Mouse (Mus musculus): ENCODE data around the gene Il31.
A peak's percentile ranks its signal among the peaks of the same experiment; 100 is the strongest.

The Il31 gene

GRCm38 (mm10) chr5:123473817-123474216 lies 15.5 kb downstream of the Il31 start:
- no peak for DNase-seq (ENCODE audit: low spot score in 2 of 2)

GRCm38 (mm10) chr5:123470784-123471400 lies 18.4 kb downstream of the Il31 start:
- DNase-seq (ENCODE audit: low spot score in 2 of 2), result no peak

- DNase-seq (ENCODE audit: low spot score in 2 of 2), result no peak
Measured at GRCm38 (mm10) chr5:123464638-123465037, 24.7 kb downstream of the Il31 start.

- DNase-seq (ENCODE audit: low spot score in 2 of 2), result no peak
Measured at GRCm38 (mm10) chr5:123461420-123461819, 27.9 kb downstream of the Il31 start.

GRCm38 (mm10) chr5:123451886-123452285 lies 37.4 kb downstream of the Il31 start:
- DNase-seq (ENCODE audit: low spot score in 2 of 2), result no peak

GRCm38 (mm10) chr5:123444849-123445334 lies 44.4 kb downstream of the Il31 start:
- no peak for DNase-seq (ENCODE audit: low spot score in 2 of 2)

DNA sequence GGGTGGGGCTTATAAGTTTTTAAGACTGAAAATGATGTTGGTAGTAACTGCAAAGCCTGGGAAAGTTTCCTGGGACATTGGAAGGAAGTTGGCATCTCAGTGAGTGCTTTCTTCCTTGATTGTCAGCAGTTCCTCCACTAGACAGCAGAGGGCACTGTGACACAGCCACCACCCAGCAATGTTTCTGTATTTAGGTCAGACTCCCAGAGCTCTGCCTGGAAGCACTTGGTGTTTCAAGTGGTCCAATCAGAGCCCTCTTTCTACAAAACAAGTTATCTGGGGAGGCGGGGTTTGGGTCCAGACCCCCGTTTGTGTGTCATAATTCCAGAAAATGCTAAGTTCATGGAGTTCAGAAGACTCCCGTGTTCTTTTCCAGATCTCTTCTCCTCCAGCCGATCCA lies 45.2 kb downstream of the Il31 start:
- peak; percentile 51 to 71 for DNase-seq (ENCODE audit: low spot score in 2 of 2)

- DNase-seq (ENCODE audit: low spot score in 2 of 2), result no peak
Measured at GRCm38 (mm10) chr5:123442283-123442682, 47.0 kb downstream of the Il31 start.

- DNase-seq (ENCODE audit: low spot score in 2 of 2), result no peak
Measured at GRCm38 (mm10) chr5:123440664-123441063, 48.6 kb downstream of the Il31 start.

- DNase-seq (ENCODE audit: low spot score in 2 of 2), result peak in 1 of 2 experiments; percentile 28
Measured at GRCm38 (mm10) chr5:123439941-123440340, 49.3 kb downstream of the Il31 start.

DNA sequence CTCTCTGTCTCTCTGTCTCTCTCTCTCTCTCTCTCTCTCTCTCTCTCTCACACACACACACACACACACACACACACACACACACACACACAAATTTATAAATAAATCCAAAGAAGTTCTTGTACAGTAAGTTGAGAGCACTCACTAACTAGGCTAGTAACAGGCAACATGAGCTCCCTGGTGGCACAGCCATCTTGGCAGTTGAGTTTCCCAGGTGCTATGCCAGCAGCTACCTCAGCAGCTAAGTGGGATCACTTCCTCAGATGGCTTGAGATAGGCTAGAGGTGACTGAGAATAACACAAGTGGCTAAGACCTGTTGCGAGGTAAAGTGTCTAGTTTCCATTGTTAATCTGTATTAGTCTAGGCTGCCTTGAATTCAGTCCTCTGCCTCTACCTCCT lies 50.0 kb downstream of the Il31 start:
- DNase-seq (ENCODE audit: low spot score in 2 of 2), result no peak

DNA sequence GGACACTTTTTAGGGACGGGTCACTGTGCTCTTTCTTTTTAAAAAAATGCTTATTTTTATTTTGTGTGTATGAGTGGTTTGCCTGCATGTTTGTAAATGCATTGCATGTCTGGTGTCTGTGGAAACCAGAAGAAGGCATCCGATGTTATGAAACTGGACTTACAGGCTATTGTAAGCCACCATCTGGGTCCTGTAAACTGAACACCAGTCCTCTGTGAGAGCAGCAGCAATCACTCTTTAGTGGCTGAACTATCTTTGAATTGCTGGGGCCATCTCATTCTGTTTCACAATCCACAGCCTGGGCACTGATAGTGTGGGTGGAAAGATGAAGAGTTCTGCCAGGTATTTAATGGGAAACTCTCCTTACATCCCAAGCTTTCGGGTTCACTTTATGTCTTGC lies 50.9 kb downstream of the Il31 start:
- no peak for DNase-seq (ENCODE audit: low spot score in 2 of 2)

DNA sequence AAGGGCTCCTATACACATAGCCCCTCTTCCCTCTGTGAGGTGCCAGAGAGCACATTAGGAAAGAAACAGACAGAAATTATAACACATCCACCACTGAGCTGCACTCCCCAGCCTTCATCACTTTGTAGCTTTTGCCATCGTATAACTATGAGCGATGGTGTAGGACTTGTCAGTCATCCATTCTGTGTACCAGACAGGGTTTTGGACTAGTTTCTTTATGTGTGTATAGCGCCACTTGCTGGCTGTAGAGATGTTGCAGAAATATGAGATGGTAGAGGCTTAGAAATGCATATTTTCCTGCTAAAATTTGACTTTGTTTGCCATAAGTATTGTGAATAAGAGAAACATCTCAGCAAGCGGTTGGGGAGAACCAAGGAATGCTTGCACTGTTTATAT lies 52.5 kb downstream of the Il31 start:
- DNase-seq (ENCODE audit: low spot score in 2 of 2), result peak in 1 of 2 experiments; percentile 66

- no peak for DNase-seq (ENCODE audit: low spot score in 2 of 2)
Measured at GRCm38 (mm10) chr5:123436071-123436779, 53.1 kb downstream of the Il31 start.

DNA sequence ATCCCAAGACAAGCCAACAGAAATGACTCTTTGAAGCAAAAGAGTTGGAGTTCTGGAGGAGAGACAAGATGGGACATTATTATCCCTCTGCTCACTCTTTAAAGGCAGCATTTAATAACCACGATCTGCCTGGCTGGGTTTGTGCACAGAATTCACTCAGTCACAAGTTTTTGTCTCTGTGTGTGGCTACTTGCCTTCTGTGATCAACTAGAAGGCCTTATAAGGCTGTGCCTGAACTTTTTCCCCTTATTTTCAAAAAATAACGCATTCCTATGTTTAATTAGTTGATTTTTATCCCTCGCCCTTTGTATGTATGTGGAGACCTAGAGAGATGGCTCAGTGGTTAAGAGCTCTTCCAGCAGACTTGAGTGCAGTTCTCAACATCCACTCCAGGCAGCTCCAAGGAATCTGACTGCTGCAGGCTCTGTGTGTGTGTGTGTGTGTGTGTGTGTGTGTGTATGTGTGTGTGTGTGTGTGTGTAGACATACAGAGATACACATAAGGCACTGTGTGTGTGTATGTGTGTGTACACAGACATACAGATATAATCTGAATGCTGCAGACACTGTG lies 56.9 kb downstream of the Il31 start:
- DNase-seq (ENCODE audit: low spot score in 2 of 2), result no peak

DNA sequence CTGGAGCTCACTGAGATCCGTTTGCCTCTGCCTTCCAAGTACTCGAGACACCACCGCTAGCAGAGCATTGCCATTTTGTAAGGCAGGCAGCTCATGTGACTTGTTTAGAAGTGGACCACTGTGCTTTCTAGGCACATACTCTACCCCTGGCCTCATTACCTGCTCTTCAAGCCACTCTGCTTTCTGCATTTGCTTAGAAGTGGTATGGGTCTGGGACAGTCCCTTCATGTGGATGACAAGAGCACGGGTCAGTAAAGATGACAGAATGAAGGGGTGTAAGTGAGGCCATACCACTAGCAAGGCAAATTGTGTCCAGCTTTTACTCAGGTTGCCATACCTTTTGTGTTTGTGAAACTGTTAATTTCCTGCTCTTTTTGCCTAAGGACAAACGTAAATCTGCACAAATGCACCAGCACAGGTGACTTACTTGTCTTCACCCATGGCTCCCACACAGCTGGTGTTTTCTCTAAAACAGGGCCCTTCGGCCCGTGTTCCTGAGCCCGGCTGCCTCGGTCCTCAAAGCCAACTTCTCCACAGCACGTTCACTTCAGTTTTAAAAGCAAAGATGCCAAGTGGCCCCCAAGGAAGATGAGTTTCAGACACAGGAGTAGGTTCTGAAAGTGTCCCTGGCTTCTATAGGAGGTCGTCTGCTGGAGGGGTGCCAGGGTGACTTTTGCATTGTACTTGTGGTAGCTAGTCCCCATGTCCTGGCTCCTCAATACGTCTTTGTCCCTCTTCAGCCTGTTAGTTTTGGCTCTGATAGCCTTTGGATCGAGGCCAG lies 57.6 kb downstream of the Il31 start:
- DNase-seq (ENCODE audit: low spot score in 2 of 2), result no peak
